Mouse (Mus musculus): Measurements from ENCODE around the gene Cpe.

The Cpe gene

GRCm38 (mm10) chr8:64634131-64634865, 58.6 kb downstream of the Cpe start:
- DNase-seq (ENCODE audit: low spot score in 2 of 2), result no peak

DNA sequence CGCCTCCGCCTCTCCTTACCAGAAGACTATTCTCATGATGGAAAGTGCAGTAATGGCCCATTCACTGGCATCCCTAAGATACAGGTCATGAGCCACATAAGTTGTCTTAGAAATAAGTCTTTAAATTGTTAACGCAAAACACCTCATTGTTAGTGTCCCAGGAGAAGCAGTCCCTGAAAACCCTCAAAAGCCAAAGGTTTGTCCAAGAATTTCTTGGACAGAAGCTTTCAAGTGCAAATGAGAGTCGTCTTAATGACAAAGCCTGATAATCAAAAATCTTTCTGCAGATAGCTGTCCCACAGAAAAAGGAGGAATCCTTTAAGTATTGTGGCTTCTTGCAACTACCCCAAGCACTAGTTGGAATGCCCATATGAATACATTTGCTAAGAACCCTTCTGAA, 60.7 kb downstream of the Cpe start:
- no peak for DNase-seq (ENCODE audit: low spot score in 2 of 2)

DNA sequence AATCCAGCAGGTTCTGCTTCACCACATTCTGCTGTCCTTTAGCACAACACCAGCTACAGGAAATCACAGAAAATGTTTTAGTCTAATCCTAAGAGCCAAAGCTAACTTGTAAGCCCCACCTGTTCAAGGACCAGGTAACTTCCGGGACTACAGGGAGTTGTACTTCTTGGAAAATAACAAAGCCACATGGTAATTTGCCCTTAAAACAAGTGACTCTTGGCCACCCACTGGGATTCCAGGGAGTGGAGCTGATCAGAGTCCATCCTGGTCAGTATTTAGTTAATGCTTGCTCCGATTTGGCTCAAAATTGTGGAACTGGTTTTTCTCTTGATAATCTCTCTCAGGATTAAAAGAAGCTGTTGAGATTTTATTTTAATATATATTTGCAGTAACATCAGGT, 61.1 kb downstream of the Cpe start:
- no peak for DNase-seq (ENCODE audit: low spot score in 2 of 2)

DNA sequence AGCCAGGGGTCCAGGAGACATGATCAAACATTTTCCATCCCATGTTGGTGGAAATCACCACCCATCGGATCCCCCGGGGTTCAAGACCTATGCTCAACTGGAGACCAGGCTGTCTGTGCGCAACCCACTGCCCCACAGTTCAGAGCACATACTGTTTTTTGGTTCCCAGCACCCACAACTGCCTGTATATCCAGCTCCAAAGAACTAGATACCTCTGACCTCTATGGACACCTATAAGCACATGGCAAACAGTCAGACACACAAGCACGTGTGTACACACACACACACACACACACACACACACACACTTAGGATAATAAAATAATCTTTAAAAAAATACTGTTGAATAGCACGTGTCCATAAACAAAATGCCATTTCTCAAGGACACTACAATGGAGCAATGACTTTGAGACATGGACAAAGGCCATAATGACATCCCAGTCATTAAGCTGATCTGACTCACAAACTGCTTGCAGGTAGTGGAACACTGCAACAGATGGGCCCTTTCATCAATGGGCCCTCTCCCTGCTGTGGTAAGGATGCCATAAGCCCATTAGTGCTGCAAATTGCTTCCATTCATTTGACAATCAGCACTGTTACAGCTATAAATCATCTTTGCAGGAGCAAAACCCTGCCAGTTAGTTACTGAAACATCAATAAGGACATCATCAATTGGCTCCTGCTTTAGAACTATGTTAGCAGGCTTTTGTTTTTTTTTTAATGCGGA, 63.7 kb downstream of the Cpe start:
- no peak for DNase-seq (ENCODE audit: low spot score in 2 of 2)

DNA sequence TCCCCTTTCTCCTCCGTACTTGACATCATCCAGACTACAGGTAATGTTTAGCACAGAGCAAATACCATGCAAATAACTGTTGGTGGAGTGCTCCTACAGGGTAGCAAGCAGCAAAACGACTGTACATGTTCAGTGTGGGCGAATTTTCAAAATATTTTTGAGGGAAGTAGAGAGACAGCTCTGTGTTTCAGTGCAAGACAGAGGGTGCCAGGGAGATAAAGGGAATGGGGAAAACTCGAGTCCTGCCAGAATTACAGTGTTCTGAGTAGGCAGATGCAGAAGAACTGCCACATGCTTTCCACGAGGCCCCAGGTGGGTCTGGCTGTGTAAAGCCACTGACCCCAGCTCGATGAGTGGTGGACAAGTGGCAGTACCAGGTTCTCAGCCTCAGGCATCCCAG, 64.8 kb downstream of the Cpe start:
- no peak for DNase-seq (ENCODE audit: low spot score in 2 of 2)

DNA sequence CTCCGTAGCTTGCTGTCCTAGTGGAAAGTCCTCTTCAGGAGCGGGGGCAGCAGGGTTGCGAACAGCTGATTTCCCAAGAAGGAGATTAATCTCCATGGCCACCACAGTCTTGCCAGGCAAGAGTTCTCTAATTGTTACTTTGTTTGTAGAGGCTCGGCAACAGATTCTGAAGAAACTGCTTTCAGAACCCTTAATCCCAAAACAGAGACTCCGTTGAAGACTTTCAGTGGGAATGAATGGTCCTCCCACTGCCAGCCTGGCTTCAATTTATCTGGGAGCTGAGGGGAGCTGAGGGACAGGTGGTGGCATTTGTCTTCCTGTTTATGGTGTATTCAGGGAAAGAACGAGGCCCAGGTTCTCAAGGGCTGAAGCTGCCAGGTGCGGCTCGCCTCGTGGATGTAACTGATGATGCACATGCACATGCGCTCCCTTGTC, 68.2 kb downstream of the Cpe start:
- no peak for DNase-seq (ENCODE audit: low spot score in 2 of 2)

DNA sequence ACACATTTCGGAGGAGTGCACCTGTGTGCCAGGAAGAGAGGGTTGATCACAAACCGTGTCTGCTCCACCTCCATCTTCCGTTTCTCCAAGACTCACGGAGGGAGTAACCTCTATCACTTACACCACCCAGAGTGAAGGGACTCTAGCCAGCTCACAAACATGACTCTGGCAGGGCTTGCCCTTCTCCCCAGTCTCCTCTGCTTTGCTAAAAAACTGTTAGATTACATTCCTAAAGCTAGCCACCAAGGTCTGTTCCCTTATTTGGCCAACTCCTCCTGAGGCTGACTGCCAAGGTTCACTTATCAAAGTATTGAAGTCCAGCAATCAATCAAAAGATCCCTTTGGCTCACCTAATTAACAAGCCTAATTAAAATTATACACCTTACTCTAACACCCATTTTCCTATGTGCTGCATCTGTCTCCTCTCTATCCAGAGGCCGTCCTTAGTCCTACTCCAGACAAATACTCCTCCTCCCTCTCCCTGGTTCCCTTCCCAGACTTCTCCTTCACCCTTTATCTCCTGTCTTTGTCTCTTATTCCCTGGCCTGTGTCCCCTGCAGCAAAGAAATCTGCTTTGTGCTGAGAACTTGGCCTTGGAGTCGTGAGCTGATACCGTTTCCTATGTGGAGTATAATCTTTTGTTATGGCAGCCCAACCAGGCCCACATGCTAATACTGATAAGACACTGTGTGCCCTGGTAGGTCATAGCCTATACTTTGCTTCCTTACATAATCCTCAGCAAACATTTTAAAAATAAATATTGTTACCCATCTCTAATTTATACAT, 72.3 kb downstream of the Cpe start:
- DNase-seq (ENCODE audit: low spot score in 2 of 2), result no peak

- DNase-seq (ENCODE audit: low spot score in 2 of 2), result no peak
Measured at GRCm38 (mm10) chr8:64619661-64620060, 73.2 kb downstream of the Cpe start.

- peak in 1 of 2 experiments; percentile 16 for DNase-seq (ENCODE audit: low spot score in 2 of 2)
Measured at GRCm38 (mm10) chr8:64618618-64619017, 74.2 kb downstream of the Cpe start.

DNA sequence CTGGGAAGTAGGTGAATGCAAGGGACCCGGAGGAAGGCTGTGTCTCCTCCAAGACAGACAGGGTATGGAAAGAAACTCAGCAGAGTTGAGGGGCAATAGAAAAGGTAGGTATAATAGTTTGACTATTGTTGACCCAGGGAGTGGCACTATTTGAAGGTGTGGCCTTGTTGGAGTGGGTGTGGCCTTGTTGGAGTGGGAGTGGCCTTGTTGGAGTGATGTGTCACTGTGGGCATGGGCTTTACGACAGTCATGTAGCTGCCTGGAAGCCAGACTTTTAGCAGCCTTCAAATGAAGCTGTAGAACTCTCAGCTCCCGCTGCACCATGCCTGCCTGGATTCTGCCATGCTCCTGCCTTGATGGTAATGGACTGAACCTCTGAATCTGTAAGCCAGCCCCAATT, 76.3 kb downstream of the Cpe start:
- DNase-seq (ENCODE audit: low spot score in 2 of 2), result no peak

GRCm38 (mm10) chr8:64615459-64615858, 77.4 kb downstream of the Cpe start:
- DNase-seq (ENCODE audit: low spot score in 2 of 2), result no peak

DNA sequence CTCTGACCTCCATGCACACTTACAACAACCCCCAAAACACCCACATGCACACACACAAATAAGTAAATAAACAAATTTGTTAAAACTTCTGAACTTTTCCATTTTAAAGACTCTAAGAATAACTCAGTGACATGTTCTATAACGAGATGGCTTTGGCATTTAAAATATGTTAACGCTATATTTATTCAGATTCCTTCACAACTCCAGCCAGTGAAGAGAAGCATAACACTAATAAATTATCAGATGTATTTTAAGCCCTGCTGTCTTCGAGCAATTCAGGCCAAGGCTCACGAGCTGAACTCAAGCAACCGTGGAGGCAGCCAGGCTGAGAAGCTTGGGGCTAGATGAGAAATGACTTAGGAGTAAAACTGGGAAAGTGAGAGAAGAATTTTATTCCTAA, 79.2 kb downstream of the Cpe start:
- DNase-seq (ENCODE audit: low spot score in 2 of 2), result no peak

DNA sequence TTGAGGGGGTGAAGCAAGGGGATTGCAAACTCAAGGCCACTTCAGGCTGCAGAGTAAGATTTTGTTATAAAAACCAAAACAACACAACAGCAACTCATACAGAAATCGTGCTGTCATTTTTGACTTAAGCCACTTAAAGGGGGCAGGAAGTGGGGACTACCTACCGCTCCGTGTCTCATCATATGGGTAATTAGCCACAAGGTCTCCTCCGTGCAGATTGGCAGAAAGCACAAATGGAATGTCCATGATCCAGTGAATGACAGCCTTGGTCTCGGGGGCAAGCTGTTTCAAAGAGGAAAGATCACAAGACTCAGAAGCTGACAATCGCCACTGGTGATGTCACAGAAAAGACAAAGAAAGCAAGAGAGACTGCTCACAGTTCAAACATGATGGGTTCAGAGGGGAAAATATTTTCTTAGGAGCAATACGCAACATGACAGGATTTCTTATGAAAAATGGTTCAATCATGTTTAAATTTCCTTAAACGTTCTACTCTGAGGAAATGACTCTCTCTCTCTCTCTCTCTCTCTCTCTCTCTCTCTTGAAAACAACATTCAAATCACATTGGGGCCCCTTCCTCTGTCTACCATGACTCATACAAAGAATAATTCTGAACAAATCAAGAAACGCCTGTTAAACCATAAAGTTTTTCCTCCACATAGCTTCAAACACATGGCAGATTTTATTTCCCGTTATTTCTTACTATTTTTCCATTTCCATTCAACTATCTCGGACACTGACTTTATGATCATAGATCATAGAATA, 81.5 kb downstream of the Cpe start:
- no peak for DNase-seq (ENCODE audit: low spot score in 2 of 2)

GRCm38 (mm10) chr8:64608931-64609330, 83.9 kb downstream of the Cpe start:
- no peak for DNase-seq (ENCODE audit: low spot score in 2 of 2)

DNA sequence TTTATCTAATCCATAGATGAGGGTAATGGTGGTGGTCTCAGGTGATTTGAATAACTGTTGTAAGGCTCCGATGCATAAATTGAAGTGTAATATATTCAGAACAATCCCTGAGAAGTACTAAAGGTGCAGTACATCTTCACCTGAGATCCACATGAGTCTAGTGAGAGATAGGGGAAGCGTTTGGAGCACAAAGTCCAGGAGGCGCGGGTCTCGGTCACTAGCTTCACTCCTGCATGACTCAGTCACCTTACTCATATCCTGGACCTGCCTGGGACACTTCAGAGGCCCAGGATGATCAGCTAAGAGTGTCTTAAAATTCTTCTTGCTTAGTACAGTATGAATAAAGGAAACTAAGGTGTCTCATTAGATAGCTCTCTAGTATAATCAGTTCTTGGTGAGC, 86.8 kb downstream of the Cpe start:
- DNase-seq (ENCODE audit: low spot score in 2 of 2), result no peak

DNA sequence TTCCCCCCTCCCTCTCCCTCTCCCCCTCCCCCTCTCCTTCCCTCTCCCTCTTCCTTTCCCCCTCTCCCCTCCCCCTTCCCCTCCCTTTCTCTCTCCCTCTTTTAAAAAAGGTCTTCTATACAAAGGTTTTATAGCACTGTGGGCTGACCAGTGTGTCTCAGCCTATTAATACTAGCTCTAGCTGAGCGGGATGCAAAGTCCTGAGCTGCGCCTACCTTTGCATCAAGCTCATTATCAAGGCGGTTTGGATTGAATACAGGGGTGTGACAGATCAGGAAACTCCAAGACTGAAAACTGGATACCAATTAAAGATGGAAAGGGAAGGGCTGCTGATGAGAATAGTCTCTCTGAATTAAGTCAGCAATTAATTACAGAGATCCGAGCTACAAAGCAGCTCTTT, 94.6 kb downstream of the Cpe start:
- no peak for DNase-seq (ENCODE audit: low spot score in 2 of 2)

DNA sequence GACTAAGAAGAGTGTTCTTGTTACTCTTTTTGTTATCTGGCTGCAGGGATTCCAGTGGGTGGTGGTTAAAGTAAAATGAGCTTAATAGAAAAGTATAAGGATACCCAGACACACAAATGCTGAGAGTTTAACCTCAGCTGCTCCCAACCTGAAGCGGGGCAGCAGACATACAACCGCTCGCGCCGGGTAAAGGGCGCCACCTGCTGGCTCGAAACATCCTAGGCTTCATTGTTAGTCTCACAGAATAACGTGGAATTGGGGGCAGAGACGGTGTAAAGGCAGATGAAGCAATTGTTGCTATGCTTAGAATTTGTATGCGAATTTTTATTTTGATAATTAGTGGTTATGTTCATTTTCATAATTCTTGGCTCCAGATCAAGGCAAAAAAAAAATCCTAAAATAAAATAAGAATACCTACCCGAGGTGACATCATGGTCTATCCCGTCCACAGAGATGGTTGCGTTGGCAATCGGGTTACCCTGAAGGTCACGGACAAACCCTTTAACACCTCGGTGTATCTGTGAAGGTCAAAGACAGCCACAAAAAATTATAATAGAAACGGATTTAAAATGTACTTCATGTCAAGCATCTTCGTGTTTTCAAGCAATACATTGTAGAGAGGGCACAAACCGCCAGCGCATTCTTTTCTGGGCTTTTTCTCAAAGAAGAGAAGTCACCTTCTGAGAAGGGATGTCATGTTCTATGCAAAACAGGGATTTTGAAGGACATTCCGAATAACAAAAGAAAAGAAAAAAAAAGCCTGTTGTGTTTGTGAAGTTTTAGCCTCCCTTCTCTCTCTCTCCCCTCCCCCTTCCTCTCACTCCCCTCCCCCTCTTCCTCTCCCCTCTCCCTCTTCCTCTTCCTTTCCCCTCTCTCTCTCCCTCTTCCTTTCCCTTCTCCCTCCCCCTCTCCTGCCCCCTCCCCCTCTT, 95.5 kb downstream of the Cpe start:
- DNase-seq (ENCODE audit: low spot score in 2 of 2), result peak in 1 of 2 experiments; percentile 9

DNA sequence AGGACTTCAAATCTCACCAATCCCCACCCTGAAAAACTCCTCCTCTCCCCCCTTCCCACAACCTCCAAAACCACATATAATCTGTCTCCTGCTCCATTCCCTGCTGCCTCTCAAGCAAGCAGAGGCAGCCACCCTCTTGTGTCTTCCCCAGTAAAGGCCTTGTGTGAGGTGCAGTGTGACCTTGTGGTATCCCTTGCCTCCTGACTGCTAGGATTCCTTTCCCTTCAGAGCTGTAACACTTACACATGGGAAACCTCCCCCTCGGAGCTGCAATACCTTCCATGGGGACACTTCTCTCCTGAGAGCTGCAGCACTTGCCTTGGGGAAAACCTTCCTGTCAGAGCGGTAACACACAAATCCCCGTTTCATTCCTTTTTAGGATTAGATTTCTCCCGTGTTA, 96.5 kb downstream of the Cpe start:
- DNase-seq (ENCODE audit: low spot score in 2 of 2), result no peak

DNA sequence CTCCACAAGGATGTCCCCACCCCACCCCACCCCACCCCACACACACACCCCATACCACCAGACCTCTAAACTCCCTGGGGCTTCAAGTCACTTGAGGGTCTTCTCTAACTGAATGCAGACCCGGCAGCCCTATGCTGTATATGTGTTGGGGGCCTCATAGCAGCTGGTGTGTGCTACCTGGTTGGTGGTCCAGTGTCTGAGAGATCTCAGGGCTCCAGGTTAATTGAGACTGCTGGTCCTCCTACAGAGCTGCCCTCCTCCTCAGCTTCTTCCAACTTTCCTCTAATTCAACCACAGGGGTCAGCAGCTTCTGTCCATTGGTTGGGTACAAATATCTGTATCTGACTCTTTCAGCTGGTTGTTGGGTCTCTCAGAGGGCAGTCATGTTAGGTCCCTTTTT, 102.4 kb downstream of the Cpe start:
- no peak for DNase-seq (ENCODE audit: low spot score in 2 of 2)

GRCm38 (mm10) chr8:64582887-64583286, 110.0 kb downstream of the Cpe start:
- no peak for DNase-seq (ENCODE audit: low spot score in 2 of 2)

DNA sequence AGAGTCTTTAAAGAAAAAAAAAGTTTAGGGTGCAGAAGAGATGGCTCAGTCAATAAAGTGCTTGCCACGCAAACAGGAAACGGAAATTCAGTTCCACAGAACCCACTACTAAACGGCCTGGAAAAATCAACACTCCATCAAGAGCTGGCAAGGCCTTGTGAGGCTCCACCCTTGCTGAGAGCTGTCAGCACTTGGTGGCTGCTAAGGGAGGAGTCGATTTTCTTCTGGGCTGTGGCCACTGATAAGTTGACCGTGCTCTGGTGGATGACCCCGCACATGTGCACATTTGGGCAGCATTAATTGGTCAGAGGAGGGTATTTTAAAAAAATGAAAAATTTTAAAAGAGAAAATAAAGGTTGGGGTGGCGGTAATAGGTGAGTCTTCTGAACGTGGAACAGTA, 114.6 kb downstream of the Cpe start:
- DNase-seq (ENCODE audit: low spot score in 2 of 2), result no peak

Data from spleen, postnatal 36 days (tissue).